Mouse (Mus musculus) layer of hippocampus, adult 8-10 months (tissue): Measurements from ENCODE around the gene Gm45844. TPM values are rescaled to one million over a fixed set of nuclear protein-coding genes. Genes with fewer than 3 reads are reported as not detected.
"Not testable (repeated sequence)": the region's sequence is repeated elsewhere in the genome, so short reads cannot be mapped to it uniquely, and the experiment has no call there.

Experiments
- DNase-seq, 2 experiments: peaks; one replicate each; pipeline ENCODE4 v3.0.0; 2022; ENCODE audit warnings: low spot score in 2 of 2
- microRNA-seq, 2 experiments: library from miRNA; unstranded; fragments of <30 nt; microRNA quantifications; one replicate each; pipeline ENCODE4 v1.2.0; 2022
- total RNA-seq, 4 experiments: library from RNA; stranded (reverse); gene quantifications; 2 replicates each; pipeline ENCODE4 v1.2.4; 2022

Gene Gm45844
- 10 to 100 TPM; 11.4 to 12.6 (median 11.8) TPM for total RNA-seq

GRCm38 (mm10) chr7:7277966-7278567, at the start of gene Gm45844:
TSS of gene Gm45844 (minus strand) at chr7:7278289.
- DNase-seq = peak; percentile 96 to 97

- peak; percentile 52 to 63 for DNase-seq
Observed at GRCm38 (mm10) chr7:7295595-7295994, 17.5 kb upstream of the Gm45844 start.

GRCm38 (mm10) chr7:7281383-7281782, 3.3 kb upstream of the Gm45844 start:
- no peak for DNase-seq

- DNase-seq = not testable (repeated sequence)
Observed at GRCm38 (mm10) chr7:7277556-7277955, 533 bp downstream of the Gm45844 start.

- not testable (repeated sequence) for DNase-seq
Observed at GRCm38 (mm10) chr7:7247228-7247627, 30.9 kb downstream of the Gm45844 start, which contains the start of gene Vmn2r29. TSS of gene Vmn2r29 (minus strand) at chr7:7247328.

GRCm38 (mm10) chr7:7209313-7210151, 68.6 kb downstream of the Gm45844 start, which contains the start of gene Zfp772:
TSS of gene Zfp772 (minus strand) at chr7:7209998.
- DNase-seq = peak; percentile 46 to 50

- peak; percentile 55 to 75 for DNase-seq
Observed at GRCm38 (mm10) chr7:7188191-7188942, 89.7 kb downstream of the Gm45844 start.

GRCm38 (mm10) chr7:7187417-7188190, 90.5 kb downstream of the Gm45844 start:
- no peak for DNase-seq

GRCm38 (mm10) chr7:7185897-7186296, 92.2 kb downstream of the Gm45844 start:
- DNase-seq = no peak

GRCm38 (mm10) chr7:7171227-7172147, 106.6 kb downstream of the Gm45844 start, which contains the start of gene Zfp418:
TSS of gene Zfp418 (plus strand) at chr7:7171330.
- peak; percentile 67 to 69 for DNase-seq

Small RNAs within 50 kb of the gene (microRNA-seq; reads per million reads assigned to microRNA genes)
- 8.9 to 16.9 reads per million in 2 experiments for gene Mir5620

Other genes with a start within 250 kb of the Gm45844 start
- 10 to 100 TPM; 11.4 to 14.5 (median 13.5) TPM for gene Zfp954, start 156.8 kb downstream of the Gm45844 start, total RNA-seq
- 1 to 10 TPM; 2.3 to 3.5 (median 3.0) TPM for gene Zfp773, start 141.5 kb downstream of the Gm45844 start, total RNA-seq
- gene Zfp418, start 107.0 kb downstream of the Gm45844 start, total RNA-seq = 1 to 10 TPM; 7.0 to 9.4 (median 8.6) TPM
- 10 to 100 TPM in 1 of 4 experiments, 1 to 10 TPM in 3; 7.0 to 10.2 (median 9.0) TPM for gene Zfp772, start 68.3 kb downstream of the Gm45844 start, total RNA-seq
- gene Vmn2r29, start 31.0 kb downstream of the Gm45844 start, total RNA-seq = 1 to 10 TPM; 1.9 to 4.2 (median 2.2) TPM
- 100 to 1,000 TPM; 119 to 129 (median 124) TPM for gene Clcn4, start 22.6 kb upstream of the Gm45844 start, total RNA-seq
- under 1 TPM; 0.16 to 0.45 (median 0.27) TPM for gene Vmn2r30, start 59.3 kb upstream of the Gm45844 start, total RNA-seq
- under 1 TPM in 1 of 4 experiments, not detected in 3; 0.67 TPM for gene Gm45783, start 96.3 kb upstream of the Gm45844 start, total RNA-seq
- gene Vmn2r31, start 121.4 kb upstream of the Gm45844 start, total RNA-seq = not detected
- not detected for gene Vmn2r32, start 201.7 kb upstream of the Gm45844 start, total RNA-seq